Mouse (Mus musculus): ENCODE data around the gene Adm.

DNA sequence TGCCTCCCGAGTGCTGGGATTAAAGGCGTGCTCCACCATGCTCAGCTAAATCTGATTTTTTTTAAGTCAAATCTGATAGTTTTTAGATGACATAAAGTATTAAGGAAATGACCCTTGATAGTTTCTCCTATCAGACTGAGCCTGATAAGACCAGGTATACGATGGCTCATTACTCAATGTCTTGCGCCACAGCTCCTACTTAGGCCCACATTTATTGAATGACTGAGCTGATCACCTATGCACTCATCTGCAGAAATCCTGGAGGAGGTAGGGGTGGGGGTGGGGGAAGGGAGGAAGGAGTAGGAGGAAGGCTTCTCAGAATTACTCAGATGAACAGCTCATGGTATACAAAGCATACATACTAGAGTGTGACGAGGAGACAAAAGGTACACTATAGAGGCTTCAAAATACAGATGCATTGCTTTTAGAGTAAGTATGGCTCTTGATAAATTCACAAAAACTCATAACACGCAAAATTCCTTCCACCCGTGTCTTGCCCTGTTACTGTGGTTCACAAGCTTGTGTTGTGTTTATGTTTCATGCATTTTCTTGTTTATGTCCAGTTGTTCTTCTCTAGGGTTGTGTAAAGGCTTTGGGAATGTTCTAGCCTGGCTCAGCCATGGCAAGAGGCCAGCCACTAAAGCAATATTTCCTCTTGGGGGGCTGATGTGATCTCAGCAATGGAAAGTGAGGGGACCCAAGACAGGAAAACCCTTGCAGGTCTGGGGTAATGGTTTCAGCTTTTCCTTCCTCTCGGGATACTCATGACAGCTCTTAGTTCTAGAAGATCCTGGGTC, 19.3 kb downstream of the Adm start:
- TF ChIP-seq TAL1 (IDR thresholded peaks at IDR 0.05; ENCODE audit: low read length) = no peak
- no peak for TF ChIP-seq GATA1 (IDR thresholded peaks at IDR 0.05; ENCODE audit: low read length)

Measured in erythroblast, embryonic 14.5 days (primary cell).